Mouse (Mus musculus): ENCODE data around the gene Zfp969. TPM values are rescaled to one million over a fixed set of nuclear protein-coding genes. Genes with fewer than 3 reads are reported as not detected.
"Not testable (repeated sequence)": the region's sequence is repeated elsewhere in the genome, so short reads cannot be mapped to it uniquely, and the experiment has no call there.

The Zfp969 gene
- 1 to 10 TPM in 1 of 2 experiments, not detected in 1; 9.1 TPM for total RNA-seq (2021)

DNA sequence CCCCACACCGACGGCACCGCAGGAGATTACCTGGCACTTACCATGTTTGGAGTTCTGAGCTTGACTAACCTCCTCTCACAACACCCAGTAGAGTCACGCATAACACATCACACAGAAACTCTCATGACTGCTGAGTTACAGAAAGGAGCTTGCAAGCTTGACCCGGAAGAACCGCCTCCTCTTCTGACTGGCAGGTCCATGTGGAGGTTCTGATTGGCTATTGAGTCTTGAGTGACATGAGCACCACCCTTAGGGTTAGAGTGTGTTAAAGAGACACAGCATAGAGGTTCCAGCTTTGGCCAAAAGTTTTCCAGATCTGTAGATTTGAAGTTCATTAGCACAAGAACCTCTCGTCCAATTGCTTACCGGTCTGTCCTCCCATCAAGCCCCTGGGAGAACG, at the start of gene Zfp969:
Zfp969 (minus strand) TSS at position 101 of the 400 bp plus-strand sequence.
- not testable (repeated sequence) for DNase-seq (ENCODE audit: extremely low spot score in 1 of 2, low spot score in 1 of 2)

DNA sequence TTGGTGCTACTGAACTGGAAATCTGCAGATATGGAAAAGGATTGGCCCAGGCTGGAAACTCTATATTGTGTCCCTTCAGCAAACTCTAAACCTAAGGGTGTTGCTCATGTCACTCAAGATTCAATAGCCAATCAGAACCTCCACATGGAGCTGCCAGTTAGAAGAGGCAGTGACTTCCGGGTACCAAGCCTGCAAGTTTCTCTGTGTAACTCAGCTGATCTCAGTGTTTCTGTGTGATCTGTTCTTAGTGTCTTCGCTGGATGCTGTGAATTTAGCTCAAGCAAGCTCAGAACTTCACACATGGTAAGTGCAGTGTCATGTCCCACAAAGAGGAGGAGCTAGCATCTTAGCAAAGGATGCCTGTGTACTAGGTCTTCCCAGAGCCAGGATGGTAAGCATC, 37.8 kb upstream of the Zfp969 start, which contains the start of gene Gm2007:
Gm2007 (plus strand) TSS at position 301 of the 400 bp plus-strand sequence.
- DNase-seq (ENCODE audit: extremely low spot score in 1 of 2, low spot score in 1 of 2): not testable (repeated sequence)

DNA sequence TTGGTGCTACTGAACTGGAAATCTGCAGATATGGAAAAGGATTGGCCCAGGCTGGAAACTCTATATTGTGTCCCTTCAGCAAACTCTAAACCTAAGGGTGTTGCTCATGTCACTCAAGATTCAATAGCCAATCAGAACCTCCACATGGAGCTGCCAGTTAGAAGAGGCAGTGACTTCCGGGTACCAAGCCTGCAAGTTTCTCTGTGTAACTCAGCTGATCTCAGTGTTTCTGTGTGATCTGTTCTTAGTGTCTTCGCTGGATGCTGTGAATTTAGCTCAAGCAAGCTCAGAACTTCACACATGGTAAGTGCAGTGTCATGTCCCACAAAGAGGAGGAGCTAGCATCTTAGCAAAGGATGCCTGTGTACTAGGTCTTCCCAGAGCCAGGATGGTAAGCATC, 59.8 kb downstream of the Zfp969 start, which contains the start of gene Gm11007:
Gm11007 (plus strand) TSS at position 301 of the 400 bp plus-strand sequence.
- DNase-seq (ENCODE audit: extremely low spot score in 1 of 2, low spot score in 1 of 2): not testable (repeated sequence)

Other genes starting within 250 kb of the Zfp969 start
- 1 to 10 TPM; 3.6 to 3.8 TPM for gene Zfp965, start 233.7 kb downstream of the Zfp969 start, total RNA-seq (2021)
- not detected for gene Gm11007, start 59.7 kb downstream of the Zfp969 start, total RNA-seq (2021)
- not detected for gene Gm2007, start 37.9 kb upstream of the Zfp969 start, total RNA-seq (2021)
- gene Gm14288, start 97.4 kb upstream of the Zfp969 start, total RNA-seq (2021): 10 to 100 TPM in 1 of 2 experiments, 1 to 10 TPM in 1; 9.4 to 12.4 TPM
- 10 to 100 TPM; 49.0 to 50.5 TPM for gene Gm6710, start 165.6 kb upstream of the Zfp969 start, total RNA-seq (2021)
- gene Zfp966, start 227.5 kb upstream of the Zfp969 start, total RNA-seq (2021): 1 to 10 TPM; 5.8 to 7.4 TPM